Mouse (Mus musculus) adrenal gland (tissue): ENCODE results near the gene Cpsf2.

Experiments
- intact Hi-C: fragments of 180-260 bp; cut with DNase I; formaldehyde crosslinking; loops from one replicate; pipeline ENCODE4 v1.15.1; 2025

Cpsf2 gene

GRCm38 (mm10) chr12:102054155-102054554, 78.4 kb downstream of the Cpsf2 start:
- intact Hi-C loops = no loop called here

GRCm38 (mm10) chr12:102055758-102056157, 80.0 kb downstream of the Cpsf2 start:
- intact Hi-C loops = no loop called here
